Mouse (Mus musculus) cerebellum, postnatal 10 days (tissue): ENCODE data around the gene Maff.

Experiments
- DNase-seq, 2 experiments: peaks; one replicate each; pipeline ENCODE4 v3.0.0; 2021; ENCODE audit warnings: mixed read lengths in 2 of 2

Gene Maff

DNA sequence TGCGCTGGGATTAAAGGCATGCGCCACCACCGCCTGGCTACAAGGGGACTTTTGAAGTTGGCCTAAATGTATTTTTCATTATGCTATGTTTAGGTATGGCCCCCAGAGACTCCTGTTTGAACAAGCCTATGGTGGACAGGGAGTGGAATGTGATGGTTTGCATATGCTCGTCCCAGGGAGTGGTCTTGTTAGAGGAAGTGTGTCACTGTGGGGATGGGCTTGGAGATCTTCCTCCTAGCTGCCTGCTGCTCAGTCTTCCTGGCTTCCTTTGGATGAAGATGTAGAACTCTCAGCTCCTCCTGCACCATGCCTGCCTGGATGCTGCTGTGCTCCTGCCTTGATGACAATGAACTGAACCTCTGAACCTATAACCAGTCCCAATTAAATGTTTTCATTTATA is 15.9 kb upstream of the Maff start:
- no peak for DNase-seq

- no peak for DNase-seq
Measured at GRCm38 (mm10) chr15:79333409-79333808, 13.0 kb upstream of the Maff start.

- DNase-seq: no peak
Measured at GRCm38 (mm10) chr15:79335061-79335655, 11.3 kb upstream of the Maff start.

DNA sequence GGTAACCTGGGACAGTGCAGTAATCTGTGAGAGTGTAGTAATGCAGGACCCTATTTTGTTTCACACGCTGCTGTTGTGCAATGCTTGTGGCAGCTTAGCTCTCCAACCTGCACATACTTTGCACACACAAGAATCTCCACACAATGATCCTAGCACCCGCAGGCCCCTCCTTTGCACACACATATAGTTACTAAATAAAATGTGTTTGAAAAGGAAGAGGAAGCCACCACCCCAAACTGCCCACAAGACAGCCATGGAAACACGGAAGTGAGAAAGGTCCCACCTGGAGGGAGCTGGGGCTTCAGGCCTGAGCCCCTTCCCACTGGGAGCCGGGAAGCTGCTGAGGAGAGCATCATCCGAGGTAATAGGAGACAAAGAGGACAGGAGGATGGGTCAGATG is 7.4 kb upstream of the Maff start:
- no peak for DNase-seq

DNA sequence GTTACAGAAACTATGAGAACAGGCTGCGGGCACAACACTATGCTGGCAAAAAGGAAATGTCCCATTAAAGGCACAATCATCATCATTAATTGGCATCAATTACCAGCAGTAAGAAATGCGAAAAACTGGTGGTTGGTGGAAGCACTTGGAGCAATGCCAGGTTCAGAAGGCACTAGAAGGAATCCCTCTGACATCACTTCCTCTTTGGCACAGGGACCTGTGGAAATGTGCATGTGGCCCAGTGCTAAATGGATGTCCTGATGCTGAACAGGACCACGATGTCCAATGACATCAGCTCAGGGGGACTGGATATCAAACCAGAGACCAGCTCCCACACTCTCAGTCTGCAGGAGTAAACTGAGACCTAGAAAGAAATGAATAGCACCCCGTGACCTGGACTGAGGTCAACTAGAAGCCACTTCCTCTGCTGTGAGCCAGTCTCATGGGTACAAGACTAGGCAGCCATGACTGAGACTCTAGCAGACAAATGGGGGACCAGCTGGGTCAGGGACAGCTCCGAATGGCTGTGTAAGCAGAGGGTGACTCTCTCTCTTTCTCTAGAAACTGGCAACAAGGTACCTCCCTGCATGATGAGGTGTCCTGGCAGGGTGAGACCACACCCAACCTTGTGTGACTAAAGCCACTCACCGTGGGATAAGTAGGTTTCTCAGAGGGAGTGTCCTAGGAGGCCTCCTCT is 3.6 kb upstream of the Maff start:
- DNase-seq: peak in 1 of 2 experiments; percentile 28

GRCm38 (mm10) chr15:79344627-79345026 is 1.8 kb upstream of the Maff start:
- no peak for DNase-seq

DNA sequence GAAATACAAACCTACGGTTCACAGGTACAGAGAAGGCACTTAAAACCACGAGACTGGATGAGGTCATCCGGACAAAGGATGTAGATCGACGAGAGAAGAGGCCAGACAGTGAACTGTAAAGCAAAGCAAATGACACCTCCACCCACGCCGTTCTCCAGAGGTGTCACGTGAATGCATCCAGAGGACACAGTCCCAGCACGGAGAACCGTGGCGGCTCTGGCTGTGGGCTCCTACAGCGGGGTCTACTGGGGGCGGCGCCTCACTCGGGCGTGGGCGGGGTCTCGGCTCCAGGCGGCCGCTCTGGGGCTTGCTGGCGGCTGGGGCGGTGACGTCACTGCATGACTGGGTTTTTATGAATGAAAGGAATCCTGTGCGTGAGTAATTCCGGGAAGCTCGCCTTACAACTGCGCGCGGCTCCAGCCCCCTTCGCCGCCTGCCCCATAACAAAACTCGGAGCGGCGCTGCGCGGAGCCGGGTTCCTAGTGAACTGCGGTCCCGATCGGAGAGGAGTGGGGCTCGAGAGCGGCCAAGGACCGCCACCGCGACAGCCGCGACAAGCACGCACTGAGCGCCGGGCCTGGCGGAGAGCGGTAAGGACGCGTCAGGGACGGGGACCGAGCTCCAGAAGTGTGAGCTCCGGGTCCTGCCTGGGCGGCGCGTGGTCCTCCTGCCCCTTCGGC is 884 bp downstream of the Maff start:
- peak; percentile 96 to 97 for DNase-seq

DNA sequence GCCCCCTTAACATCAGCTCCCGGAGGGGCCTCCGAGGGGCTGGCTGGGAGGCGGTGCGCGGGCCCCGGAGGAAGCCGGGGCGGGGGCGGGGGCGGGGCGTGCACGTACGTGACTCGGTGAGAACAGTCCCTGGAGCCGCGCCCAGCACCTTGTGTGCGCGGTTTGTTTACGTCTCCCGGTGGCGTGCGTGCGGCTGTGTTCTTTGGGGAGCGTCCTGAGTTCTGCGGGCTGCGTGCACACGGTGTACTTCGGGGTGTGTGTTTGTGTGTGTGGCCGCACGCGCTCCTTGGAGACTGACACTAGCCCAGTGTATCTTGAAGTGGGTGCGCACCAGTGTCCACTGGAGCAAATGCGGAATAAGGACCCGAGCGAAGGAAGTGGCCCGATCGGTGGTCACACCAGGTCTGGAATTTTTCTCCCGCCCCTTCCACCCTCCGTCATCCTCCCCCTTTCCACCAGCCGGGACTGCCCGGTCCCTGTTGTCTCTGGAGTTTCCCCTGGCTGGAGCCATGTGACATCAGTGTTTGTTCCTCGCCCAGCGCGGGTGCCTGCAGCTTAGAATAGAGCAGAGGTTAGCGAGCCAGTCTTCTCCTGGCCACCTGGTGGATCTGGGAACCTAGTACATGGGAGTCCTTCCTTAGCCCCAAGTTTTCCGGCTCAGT is 1.6 kb downstream of the Maff start:
- DNase-seq: peak; percentile 77 to 80

- DNase-seq: no peak
Measured at GRCm38 (mm10) chr15:79348651-79349050, 2.2 kb downstream of the Maff start.

- DNase-seq: no peak
Measured at GRCm38 (mm10) chr15:79350866-79351265, 4.4 kb downstream of the Maff start.

GRCm38 (mm10) chr15:79351331-79351767 is 4.9 kb downstream of the Maff start:
- peak in 1 of 2 experiments; percentile 25 for DNase-seq

DNA sequence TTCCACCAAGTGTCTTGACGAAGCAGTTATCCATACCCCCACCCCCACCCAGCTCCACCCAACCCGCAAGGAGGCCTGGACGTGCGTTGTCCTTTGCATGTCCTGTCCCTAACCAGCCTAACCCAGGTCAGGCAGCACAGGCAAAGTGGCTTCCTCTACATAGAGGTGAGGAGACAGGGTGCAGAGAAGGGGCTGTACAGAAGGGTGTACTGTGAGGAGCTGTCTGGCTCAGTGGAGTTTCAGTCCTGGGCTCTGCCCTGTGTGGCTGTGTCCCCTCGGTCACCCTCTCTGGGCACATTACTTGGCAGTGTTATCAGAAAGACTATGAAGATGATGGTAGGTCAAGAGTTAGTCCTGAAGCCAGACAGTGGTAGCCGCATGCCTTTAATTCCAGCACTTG is 6.1 kb downstream of the Maff start:
- DNase-seq: no peak

- no peak for DNase-seq
Measured at GRCm38 (mm10) chr15:79353690-79354305, 7.4 kb downstream of the Maff start.

- no peak for DNase-seq
Measured at GRCm38 (mm10) chr15:79354619-79355018, 8.2 kb downstream of the Maff start.

- no peak for DNase-seq
Measured at GRCm38 (mm10) chr15:79356481-79356880, 10.1 kb downstream of the Maff start.

- peak; percentile 69 to 74 for DNase-seq
Measured at GRCm38 (mm10) chr15:79357036-79357911, 10.9 kb downstream of the Maff start.

GRCm38 (mm10) chr15:79357974-79358690 is 11.7 kb downstream of the Maff start:
- DNase-seq: no peak

DNA sequence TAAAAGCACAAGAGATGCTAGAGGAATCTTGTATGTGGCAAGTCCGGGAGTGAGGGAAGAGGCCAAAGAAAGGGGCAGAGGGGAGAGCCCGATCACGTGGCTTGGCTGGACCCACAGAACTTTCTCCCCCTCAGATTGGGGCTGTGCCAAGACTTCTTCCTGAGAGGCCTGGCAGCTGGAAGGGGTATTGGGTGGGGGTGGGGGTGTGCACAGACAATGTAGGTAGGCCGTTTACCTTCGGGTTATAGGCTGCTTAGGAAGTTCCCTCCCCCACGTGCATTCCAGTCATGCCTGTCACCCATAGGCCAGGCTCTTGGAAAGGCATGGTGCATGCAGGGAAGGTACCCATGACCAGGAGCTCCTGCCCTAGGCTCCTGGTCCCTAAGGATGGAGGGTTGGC is 13.5 kb downstream of the Maff start:
- no peak for DNase-seq

DNA sequence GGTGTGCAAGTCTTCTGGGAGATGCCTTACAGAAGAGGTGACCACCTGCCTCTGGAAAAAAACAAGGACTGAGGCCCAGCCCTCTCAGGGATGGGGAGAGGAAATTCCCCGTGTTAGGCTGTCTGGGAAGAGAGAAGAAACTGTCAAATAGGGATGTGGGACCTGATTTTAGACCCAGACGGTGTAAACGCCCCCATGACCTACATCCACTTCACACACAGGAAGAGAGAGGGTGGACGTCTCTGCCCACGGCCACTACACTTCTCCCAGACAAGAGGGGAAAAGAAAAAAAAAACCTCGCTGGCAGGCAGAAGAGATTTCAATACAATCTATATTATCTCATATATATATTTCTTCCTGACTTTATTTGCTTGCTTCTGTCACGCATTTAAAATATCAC is 13.9 kb downstream of the Maff start:
- no peak for DNase-seq

GRCm38 (mm10) chr15:79361023-79361422 is 14.6 kb downstream of the Maff start:
- no peak for DNase-seq

DNA sequence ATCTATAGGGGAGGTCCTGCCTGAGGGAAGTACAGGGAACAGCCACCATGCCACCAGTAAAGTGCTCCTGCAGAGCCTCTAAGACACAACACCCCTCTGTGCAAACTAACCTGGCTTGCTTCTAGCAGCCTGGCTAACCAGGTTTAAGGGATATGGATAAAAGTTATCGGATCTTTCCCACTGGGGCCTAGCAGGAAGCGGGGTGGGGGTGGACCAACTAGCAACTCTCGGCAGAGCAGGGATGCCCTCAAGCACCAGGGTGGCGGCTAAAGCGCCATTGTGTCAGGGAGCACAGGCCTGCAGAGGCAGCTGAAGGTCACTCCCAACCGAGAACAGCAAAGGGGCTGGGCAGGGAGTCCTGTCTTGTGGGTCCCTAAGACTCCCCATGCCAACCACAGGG is 17.7 kb downstream of the Maff start:
- DNase-seq: no peak
